Mouse (Mus musculus): ENCODE data around the gene Ttyh2.

Ttyh2 gene

DNA sequence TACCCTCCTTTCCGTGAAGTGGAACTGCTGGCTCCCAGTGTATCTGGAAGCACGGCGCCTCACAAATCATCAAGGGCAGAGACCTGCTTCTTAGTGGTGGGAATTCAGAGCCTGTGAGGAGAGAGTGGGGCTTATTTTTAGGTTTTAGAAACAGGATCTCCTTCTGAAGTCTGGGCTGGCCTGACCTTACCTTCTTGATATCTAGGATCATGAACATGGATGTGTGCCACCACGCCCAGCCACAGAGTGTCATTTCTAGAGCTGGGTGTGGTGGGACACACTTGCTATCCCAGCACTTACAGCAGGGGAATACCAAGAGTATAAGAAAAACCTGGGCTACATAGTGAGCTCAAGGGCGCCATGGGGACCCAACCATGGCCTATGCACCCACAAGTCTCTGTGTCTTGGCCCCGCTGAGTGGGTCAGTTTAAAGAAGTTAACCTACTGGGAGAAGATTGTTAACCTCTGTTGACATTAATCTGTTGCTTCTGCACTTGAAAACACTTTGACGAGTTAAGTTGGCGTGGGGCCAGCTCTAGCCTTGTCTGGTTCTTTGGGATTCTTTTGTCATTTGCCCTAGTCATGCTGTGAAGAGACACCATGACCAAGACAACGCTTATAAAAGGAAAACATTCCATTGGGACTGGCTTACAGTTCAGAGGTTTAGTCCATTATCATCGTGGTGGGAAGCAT lies 7.9 kb downstream of the Ttyh2 start:
- peak in 1 of 2 experiments; percentile 48 for DNase-seq

DNA sequence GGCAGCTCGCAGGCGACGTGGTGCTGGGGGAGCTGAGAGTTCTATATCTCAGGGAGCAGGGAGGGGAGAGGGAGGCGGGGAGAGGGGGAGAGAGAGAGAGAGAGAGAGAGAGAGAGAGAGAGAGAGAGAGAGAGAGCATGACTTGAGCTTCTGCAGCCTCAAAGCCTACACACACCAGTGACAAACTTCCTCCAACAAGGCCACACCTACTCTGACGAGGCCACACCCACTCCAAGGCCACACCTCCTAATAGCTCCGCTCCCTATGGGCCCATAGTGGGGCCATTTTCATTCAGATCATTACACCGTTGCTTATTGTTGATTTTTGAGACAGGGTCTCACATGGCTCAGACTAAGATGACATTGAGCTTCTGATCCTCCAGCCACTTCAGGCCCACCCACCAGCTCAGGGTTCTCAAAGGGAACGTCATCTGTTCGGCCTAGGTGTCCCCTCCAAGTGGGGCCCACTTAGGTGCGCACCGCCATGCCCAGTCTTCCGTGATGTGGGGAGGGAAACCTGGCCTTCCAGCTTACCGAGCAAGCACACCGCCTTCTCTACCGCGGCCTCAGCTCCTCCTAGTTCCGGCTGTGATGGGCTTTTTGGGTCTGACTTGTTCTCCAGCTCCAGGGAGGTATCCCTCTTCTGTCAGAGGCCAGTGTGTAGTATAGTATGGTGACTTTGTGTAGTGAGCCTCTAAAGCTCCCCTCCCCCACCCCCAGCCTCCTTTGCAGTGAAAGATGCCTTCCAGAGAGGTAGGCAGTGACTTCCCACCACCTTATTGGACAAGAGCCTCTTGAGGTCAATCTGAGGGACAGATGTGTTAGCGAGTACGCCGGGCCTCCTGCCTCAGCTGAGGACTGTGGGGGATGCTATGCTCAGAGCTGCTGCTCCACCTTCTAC lies 8.7 kb downstream of the Ttyh2 start:
- DNase-seq = no peak

DNA sequence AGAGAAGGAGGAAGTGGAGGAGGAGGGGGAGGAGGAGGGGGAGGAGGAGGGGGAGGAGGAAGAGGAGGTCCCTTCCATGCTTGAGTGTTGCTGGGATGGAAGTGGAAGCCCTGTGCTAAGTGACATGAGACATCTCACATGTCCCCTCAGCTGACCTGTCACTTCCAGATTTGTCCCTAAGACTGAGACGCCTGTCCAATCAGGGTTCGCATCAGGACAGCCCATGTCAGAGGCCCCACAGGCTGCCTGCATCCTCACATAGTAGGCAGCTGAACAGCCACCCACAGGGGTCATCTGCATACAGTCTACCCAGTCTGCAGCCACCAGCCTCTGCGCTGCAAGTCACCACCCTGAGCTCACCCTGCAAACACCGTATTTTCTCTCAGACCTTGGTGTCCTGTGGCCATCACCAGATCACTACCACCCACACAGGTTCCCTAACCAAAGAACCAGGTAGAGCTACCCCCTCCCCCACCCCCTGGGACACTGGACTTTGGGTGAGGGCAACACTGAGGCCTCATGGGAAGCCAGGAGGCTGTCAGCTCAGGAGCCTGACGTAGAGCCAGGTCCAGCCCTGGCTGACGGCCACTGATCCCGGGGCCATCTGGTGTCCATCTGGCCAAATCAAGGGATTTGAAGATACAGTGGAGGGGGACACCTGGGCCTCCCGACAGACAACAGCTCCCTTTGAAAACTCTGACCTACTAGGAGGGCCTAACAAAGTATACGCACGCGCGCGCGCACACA lies 9.6 kb downstream of the Ttyh2 start:
- DNase-seq = peak; percentile 98 to 99

DNA sequence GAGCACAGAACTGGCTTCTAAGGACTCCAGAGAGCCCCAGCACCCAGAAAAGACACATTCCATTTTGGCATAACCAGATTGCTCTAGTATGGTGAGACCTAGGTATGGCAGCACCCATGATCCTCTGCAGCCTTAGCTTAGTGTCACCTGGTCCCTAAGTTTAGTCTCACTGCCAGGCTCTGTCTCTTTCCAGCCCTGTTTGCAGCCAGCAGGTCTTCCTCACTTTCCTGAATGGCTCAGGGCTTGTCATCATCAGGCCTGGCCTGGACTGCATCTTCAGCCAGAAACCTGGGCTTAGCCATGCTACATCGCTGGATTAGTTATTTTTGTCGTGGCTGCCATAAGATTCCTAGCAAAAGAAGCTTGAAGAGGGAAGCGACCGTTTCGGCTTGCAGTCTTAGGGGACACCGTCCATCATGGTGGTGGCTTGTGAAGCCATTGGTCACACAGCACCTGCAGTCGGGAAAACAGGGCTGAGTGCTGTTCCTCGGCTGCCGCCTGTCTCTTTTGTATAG lies 10.4 kb downstream of the Ttyh2 start:
- peak in 1 of 2 experiments; percentile 41 for DNase-seq

DNA sequence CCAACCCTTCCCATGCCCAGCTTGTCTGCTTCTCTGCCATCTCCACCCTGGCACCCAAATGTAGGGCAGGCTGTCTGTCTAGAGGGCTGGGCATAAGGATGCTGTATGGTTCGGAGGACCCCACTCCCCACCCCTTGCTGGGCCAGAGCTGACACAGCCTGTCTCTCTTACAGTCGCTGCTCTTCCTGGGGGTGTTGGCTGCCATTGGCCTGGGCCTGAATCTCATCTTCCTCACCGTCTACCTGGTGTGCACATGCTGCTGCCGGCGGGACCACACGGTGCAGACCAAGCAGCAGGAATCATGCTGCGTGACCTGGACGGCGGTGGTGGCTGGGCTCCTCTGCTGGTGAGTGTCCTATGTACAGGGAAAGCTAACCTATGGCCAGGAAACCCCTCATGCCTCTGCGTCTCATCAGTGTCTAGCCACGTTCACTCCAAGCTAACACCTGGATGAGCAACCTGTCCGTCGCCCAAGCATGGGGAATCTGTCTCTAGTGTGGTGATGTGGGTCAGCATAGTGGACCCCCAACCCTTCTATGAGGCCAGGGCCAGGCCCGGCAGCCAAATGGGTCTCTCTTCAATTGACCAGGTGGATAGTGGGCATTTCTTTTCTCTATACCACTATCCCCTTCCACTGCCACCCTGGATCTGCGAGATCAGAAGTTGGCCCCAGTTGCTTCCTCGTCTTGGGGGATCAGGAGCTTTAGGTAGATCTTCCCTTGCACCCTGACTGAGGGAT lies 11.2 kb downstream of the Ttyh2 start:
- no peak for DNase-seq

DNA sequence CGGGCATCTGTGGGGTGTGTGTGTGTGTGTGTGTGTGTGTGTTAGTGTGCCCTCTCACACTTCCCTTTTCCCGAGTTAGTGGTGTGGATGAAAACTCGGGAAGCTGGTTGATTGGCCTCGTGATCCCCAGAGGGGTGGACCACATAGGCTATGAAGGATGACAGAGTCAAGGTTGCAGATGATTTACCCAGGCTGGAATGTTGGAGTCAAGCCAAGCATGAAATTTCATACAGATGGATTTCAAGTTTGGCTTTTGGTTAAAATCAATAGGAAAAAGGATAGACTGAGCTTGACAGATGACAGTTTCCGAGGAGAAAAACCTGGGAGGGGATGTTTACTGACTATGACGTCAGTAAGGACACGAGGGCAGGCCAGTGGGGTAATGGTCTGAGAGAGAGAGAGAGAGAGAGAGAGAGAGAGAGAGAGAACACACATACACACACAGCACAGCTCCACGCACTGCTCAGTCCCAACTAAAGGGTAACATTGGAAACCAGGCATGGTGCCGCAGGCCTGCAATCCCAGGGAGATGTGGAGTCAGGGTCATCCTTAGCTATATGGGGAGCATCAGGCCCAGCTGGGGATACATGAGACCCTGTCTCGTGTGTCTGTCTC lies 12.4 kb downstream of the Ttyh2 start:
- DNase-seq = no peak

DNA sequence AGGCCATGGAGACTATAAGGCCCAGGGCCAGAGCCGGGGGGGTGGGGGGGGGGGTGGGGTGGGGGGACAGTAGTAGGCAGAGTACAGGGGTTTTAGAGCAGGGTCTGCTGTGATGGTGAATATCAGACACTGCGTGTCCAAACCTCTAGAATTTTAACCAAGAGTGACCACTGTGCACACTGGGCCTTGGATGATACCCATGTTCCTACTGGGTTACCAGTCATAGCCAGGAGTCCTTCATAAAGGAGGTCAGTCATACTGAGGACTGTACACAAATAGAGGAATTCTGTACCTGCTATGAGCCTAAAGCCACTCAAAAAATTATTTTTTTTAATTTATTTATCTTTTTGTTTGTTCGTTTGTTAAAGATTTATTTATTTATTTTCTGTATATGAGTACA lies 13.5 kb downstream of the Ttyh2 start:
- DNase-seq = no peak

DNA sequence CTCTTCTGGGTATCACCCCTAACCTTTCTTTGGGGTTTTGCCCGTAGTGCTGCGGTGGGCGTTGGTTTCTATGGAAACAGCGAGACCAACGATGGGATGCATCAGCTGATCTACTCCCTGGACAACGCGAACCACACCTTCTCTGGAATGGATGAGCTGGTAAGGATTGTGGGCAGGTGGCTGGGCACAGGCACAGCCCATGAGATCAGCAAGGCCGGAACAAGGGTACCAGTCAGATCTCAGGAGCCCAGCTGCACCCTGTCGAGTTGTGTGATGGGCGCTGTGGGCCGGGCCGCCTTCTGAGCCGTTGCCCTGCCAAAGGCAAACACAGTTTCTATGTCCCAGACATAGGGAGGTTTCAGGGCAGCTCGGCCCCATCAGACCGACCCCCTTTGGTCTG lies 15.0 kb downstream of the Ttyh2 start:
- DNase-seq = peak; percentile 55 to 60

DNA sequence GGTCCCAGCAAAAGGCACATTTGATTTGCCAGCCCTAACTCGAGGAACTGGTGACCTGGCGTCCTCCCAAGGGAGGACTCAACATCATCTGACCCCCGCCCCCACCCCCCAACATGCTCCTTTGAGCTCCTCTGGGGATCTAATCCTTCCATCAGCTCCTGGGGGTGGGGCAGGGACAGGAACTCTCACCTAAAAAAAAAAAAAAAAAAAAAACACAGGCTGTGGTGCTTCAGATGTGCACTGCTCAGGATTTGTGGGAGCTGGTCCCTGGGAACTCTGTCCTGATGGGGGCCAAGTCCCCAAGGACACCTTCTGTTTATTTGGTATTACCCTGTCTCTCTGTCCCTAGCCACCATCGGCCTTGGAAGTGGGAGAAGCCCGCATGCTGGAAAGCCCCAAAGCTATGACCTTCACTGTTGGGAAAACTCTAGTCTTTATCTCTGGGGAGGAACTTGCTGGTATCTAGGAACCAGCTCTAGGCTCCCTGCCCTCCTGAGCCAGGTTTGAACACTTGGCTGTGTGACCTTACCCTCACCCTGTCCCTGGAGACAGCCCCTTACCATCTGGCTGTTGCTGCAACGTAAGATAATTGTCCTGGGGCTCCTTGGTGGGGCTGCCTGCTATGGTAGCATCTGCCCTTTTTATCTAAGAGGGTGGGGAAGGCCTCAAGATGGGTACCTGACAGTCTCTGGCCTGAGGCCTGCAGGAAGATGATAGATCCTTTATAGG lies 16.4 kb downstream of the Ttyh2 start:
- DNase-seq = no peak

DNA sequence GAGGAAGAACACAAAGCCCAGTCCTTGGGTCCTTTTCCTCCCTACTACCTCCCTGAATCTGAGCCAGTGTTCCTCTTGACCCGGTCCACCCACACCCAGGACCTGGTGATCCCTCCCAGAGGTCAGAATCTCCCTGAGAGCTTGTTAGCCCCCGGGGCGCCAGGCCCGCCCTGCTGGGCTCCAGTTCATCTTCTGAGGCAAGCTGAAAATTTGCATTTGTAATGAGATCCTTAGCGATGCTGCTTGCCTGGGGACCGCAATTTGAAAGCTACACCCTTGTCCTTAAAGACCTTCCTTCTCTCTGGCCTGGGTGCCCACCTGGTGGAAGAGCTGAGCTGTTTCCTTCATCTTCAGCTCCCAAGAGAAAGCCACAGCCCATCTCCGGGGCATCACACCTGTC lies 17.4 kb downstream of the Ttyh2 start:
- DNase-seq = no peak

DNA sequence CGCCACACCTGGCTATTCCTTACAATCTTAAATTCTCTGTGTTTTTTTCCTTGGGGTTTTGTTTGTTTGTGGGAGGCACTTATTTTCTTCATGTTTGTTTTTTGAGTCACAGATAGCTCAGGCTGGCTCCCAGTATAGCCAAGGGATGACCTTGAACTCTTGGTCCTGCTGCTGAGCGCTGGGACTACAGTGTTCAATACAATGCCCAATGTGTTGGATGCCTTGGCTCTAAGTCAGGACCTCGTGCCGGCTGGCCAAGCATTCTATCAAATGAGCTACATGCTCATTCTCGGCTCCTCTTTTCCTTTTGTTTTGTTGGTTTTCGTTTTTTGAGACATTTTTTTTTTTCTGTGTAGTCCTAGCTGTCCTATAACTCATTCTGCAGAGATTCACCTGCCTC lies 18.2 kb downstream of the Ttyh2 start:
- DNase-seq = no peak

DNA sequence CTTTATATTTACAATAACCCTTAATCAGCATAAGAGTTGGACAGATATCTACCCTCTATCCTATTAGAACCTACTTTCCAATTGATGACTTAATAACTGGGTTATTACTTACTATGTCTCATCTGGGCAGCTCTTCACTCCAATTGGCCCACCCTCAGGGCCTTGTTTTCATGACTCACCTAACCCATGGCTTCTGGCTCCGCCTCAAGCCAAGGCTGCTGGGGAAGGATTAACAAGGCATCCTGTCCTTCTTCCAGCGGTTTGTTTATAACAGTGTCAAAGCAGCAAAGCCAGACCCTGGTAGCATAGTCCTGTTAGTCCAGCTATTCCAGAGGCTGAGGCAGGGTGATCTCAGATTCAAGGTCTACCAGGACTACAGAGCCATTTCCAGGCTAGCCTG lies 19.2 kb downstream of the Ttyh2 start:
- no peak for DNase-seq

DNA sequence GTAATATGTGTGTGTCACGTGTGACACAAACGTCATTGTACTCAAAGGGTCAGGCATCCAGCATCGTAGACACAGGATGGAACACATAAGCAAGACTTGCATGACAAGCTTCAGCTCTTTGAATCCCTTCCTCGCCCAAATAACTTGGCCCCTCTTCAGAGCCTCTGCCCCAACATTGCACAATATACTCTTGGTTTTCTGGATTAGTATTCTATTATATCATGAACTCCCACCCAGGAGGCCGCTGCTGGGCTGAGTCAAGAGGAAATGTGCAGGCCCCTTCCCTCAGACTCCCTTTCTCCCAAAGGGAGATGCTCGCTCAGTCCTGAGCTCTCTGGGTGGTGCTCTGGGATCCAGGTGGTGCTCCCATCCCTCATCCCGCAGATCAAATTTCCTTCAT lies 23.3 kb downstream of the Ttyh2 start:
- DNase-seq = no peak

DNA sequence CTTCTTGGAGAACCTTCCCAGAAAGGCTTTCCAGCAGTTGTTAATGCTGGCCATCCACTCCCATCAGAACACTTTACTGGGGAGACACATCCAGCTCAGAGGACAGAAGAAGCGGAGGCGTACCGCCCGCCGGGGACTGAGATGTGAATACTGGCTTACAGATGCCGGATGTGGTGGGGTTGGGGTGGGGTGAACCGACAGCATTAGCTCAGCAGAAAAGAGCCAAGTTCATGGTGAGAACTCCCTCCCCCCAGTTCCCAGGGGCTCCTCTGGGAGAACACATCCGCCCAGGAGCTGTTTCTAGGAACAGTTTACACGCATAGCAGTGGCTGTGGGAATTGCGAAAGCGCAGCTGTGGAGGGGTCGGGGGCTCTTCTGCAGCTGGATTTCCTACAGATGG lies 24.3 kb downstream of the Ttyh2 start:
- no peak for DNase-seq

DNA sequence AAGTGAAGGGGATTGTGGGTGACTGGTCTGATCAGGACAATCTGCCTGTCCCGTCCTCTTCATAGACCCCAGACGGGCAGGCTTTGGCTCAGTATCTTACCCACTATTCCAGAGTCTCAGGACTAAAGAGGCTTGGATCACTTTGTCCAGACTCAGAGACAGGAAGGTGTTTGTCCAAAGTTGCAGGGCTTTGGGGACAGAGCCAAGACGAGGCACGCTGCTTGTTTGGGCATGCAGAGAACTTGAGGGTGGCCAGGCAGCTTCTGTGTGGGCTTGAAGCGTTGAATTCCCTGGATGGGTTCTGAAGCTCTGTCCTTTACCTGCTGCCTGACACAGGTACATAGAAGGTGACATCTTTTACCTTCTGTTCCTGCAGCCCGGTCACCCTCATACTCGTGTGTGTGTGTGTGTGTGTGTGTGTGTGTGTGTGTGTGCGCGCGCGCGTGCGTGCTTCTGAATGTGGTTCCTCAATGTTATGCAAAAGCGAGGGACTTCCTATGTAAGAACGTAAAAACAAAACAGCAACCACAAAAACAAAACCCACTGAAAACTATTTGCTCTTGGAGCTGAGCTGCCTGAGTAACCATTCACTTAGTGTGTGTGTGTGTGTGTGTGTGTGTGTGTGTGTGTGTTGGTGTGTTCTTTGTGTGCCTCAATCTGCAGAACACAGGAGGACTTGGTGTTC lies 27.2 kb downstream of the Ttyh2 start:
- DNase-seq = no peak

DNA sequence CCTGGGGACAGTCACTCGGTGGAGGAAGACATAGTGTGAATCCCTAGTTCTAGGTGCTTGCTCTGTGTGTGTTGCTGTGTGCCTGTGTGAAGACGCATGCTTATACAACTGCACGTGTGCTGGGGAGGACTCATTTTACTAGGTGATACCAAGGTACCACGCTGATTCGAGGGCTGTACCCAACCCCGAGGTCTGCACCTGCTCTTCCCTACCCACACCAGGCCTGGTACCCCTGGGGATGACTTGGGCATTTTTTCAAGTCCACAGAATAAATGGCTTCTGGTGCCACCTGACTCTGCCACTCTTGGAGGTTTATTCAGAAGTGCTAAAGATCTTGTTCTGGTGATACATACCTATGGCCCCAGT lies 27.7 kb downstream of the Ttyh2 start:
- no peak for DNase-seq

DNA sequence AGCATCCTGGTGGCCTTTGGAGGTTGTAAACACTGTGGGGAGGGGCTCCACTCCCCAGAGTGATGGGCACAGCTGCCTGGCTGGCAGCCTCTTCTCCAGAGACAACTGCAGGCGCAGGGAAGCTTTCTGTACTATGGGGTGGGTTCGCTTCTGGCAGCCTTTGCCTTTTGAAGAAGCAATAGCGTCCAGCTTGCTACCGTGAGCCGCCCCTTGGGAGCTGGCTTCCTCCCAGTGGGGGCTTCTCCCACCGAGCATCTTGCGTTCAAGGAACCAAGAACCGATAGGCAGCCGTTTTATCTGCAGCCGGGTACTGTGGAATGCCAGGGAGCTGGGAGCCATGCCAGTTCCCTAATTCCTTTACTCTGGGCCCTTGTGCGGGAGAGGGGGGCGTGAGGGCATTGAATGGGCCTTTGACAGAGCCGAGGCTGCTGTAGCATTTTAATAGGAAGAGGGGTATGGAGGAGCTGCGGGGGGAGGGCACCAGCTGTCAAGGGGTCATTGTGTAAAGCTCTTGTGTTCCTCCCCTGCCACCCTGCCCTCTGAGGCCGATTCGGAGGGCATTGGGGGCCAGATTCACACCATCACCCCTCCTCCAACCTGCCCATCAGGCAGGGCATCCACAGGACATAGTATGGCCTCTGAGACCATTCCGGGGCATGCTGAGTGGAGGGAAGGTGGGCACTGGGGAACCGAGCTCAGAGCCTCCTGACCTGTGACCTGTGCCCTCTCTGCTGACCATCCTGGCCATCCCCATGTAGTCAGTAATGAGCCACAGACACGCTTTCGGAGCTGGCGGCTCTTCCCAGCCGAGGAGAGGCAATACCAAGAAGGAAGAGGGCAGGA lies 29.1 kb downstream of the Ttyh2 start:
- DNase-seq = peak; percentile 50 to 52

DNA sequence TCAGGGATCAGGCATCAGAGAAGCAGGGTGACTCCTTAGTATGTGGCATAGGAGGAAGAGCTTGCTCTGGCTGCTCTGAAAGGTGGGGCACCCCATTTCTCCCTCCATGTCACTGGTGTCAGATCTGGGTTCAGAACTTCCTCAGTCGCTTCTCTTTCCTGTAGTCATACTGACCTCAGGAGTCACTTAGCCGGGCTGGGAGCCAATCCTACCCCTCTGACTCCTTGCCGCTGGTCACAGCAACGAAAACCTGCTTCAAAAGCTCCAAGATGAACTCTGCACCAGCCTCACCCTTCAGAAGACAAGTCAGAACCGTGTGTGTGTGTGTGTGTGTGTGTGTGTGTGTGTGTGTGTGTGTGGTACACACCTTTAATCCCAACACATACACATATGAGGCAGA lies 31.1 kb downstream of the Ttyh2 start:
- no peak for DNase-seq

DNA sequence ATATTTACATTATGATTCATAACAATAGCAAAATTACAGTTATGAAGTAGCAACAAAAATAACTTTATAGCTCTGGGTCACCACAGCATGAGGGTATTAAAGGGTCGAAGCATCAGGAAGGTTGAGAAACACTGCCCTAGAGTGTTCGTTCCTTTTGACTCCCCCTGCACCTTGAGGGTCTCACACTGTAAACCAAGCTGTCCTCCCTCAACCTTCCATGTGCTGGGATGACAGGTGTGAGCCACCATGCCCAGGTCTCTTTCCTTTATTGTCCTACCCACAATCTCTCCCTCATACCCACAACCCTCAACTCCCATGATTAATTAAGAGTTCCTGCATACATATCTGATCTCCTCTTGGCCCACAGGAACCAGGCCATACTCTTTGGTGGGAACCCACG lies 36.2 kb downstream of the Ttyh2 start:
- DNase-seq = no peak

DNA sequence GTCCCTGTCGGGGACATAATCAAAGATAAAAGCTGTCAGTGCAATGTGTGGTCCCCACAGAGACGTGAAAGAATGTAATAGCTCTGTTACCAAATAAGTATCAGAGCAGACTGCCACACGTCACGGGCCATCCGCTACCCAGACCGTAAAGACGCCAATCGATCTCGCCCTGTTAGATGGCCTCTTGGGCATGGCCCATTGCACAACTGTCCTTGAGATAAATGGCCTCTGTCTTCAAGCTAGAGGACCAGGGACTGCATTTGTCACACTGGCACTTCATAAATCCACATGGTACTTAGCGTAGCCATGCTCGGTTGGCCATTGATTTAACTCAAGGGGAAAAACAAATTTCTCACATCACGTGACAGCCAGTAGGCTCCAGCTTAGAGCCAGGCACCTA lies 36.6 kb downstream of the Ttyh2 start:
- no peak for DNase-seq
